Mouse (Mus musculus): ENCODE data around the gene Pik3ip1.

DNA sequence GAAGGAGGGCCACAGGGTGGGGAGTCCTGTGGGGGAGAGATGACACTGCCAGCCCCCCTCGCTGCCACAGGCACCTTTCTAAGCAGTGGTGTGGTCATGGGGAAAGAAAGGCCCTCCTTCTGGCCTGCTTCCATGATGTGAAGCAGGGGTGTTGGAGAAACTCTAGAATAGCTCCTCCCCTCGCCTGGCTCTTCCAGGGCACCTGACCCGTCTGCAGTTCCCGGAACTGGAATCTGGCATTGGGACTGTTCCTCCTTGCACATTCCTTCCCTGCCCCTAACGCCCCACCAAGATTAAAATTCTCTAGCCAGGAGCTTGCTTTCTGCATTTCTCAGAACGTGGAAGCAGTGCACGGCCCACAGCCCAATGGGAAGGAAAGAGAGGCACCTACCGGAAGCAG, 62.3 kb downstream of the Pik3ip1 start:
- TF ChIP-seq CTCF (IDR thresholded peaks at IDR 0.05; ENCODE audit: borderline replicate concordance, insufficient read depth, low read depth, low read length), result no peak
- TF ChIP-seq POLR2A (IDR thresholded peaks at IDR 0.05; ENCODE audit: borderline replicate concordance, insufficient read depth, low read length), result no peak
